Mouse (Mus musculus) left cerebral cortex, adult 18-20 months (tissue): ENCODE results near the gene Chaf1a. TPM values are rescaled to one million over a fixed set of nuclear protein-coding genes. Genes with fewer than 3 reads are reported as not detected.

Experiments
- DNase-seq, 2 experiments: peaks; one replicate each; pipeline ENCODE4 v3.0.0; 2021 to 2022; ENCODE audit warnings: low spot score in 2 of 2, mixed read lengths in 1 of 2
- long read RNA-seq, 2 experiments: library from polyadenylated mRNA; stranded (forward); transcript quantifications; one replicate each; pipeline ENCODE4 v2.0.0; 2021
- total RNA-seq, 2 experiments: library from RNA; stranded (reverse); gene quantifications; 2 replicates each; pipeline ENCODE4 v1.2.3; 2021

Chaf1a gene
- total RNA-seq, result 1 to 10 TPM; 1.9 to 2.7 TPM
- long read RNA-seq, experiment 1, full-length matches to known transcripts, result 1 of 2 reads
- long read RNA-seq, experiment 1, partial matches to known transcripts, result 0 of 2 reads
- long read RNA-seq, experiment 1, other reads (novel, unspliced or antisense), result 1 of 2 reads
- long read RNA-seq, experiment 2, full-length matches to known transcripts, result 3 of 4 reads
- long read RNA-seq, experiment 2, partial matches to known transcripts, result 0 of 4 reads
- long read RNA-seq, experiment 2, other reads (novel, unspliced or antisense), result 1 of 4 reads

DNA sequence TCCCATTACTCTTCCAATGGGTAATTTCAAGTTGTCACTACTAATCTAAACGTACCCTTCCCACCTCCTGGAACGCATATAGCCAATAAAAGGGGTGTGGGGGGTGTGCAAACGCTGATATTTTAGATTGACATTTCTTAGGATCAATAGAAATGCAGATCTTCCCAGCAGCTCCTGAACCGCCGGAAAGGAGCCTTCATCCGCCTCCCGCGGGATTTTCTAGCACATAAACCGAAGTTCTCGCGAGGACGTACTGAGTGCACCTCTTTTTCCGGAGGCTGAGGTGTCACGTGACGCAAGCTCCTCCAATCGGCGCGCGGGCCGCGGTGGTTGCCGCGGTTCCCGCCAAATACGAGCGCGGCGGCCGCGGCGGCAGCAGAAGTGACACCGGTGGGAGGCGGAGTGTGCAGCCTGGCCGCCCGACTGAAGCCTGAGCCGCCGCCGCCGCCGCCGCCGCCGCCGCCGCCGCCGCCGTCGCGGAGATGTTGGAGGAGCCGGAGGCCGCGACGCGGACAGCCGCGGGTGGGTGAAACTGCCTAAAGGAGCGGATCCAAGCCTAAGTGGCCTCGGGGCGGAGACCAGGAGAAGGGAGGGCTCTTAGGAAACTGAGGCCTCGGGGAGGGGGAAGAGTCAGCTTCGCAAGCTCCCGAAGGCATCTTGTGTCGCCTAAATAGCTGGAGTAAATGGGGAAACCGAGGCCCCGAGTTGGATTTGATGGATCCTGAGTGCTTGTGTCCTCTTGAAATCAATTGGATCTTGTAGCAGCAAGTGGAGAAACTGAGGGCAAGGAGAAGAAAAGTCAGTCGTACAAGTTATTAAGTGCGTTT is at the start of gene Chaf1a:
Gene Chaf1a (plus strand): TSS at position 410 of the 827 bp plus-strand sequence.
- DNase-seq, result peak; percentile 96 to 98

GRCm38 (mm10) chr17:55996007-55996406 is 44.2 kb upstream of the Chaf1a start:
- no peak for DNase-seq

- DNase-seq, result no peak
These were observed 40.3 kb upstream of the Chaf1a start for GRCm38 (mm10) chr17:55999794-56000499.

DNA sequence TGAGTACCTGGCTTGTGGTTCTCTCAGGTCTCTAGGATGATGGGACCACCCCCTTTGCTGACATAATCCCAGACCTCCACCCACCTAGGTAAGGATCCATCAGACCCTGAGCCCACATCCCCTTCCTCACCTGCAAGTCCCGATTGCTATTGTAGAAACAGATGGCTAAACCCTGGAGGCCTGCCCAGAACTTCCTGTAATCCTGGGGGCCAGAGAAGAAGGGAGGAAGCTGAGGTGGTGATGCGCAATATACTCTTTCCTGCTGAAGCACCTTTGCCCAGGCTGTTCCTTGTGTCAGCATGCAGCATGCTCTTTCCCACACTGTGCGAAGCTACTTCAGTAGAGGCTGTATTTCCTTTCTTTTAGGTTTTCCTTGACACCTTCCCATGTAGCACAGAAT is 37.2 kb upstream of the Chaf1a start:
- no peak for DNase-seq

GRCm38 (mm10) chr17:56005415-56006061 is 34.7 kb upstream of the Chaf1a start, which contains the start of the genes Stap2 and Mpnd:
Gene Stap2 (minus strand): TSS chr17:56005584.
Gene Mpnd (plus strand): TSS chr17:56005711.
- DNase-seq, result no peak

GRCm38 (mm10) chr17:56006956-56007355 is 33.3 kb upstream of the Chaf1a start:
- no peak for DNase-seq

DNA sequence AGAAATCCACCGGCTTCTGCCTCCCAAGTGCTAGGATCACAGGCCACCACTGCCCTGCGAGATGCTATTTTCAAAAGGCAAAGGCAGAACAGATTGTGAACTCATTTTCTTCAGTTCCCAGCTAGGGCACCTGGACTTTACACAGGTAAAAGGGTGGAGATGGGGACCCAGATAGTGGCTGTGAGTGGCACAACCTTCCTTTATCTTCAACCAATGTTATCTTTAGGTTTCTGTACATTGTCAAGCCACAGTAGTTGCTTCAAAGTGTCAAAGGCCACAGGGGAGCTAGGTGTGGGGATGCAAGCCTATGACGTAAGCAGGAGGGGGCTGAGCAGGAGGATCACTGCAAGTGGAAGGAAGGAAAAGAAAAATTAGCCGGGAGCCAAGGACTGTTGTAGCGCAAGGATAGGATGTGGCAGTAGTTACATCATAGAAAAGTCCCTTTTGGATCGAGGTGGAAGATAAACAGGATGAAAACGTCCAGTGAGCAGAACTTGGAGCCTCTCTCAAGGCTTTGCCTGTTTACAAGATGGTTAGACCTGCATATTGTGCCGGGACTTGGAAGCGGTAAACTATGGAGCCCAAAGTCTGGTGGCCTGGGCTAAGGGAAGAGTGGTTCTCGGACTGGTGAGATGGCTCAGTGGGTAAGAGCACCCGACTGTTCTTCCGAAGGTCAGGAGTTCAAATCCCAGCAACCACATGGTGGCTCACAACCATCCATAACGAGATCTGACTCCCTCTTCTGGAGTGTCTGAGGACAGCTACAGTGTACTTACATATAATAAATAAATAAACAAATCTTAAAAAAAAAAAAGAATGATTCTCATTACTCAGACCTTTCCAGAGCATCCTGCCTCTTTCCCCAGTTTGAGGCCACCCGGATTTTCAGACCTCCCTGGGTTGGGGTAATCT is 32.5 kb upstream of the Chaf1a start:
- DNase-seq, result no peak

DNA sequence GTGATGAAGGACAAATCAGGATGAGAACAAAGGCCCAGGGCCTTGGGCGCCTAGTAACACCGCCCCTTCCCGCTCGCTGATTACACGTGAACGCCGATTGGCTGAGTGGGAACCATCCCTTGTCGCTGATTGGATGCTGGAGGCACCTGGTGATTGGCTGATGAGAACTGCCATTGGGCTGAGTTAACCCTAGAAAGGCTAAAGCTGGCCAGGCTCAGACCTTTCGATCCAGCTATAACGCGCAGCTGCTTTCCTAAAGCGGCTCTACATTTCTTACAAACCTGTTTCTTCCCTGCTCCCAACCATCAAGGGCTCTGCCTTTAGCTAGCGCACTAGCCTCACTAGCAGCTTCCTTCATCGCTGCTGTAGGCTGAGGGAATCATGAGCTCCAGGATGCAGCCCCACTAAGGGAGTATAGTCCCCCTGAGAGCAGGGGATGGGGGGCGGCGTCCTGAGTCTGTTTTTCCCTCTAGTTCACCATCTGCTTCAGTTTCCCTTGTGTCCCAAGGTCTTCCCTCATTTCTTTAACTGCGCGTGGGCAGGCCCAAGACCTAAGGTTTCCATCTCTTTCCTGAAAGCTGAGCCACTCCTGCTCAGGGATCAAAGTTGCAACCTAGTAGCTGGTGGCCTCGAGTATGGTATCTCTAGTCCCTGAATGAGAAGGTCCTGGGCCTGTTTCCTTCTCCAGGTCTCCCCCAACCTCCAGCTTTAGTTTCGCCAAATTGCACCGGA is 31.7 kb upstream of the Chaf1a start:
- DNase-seq, result peak; percentile 94

DNA sequence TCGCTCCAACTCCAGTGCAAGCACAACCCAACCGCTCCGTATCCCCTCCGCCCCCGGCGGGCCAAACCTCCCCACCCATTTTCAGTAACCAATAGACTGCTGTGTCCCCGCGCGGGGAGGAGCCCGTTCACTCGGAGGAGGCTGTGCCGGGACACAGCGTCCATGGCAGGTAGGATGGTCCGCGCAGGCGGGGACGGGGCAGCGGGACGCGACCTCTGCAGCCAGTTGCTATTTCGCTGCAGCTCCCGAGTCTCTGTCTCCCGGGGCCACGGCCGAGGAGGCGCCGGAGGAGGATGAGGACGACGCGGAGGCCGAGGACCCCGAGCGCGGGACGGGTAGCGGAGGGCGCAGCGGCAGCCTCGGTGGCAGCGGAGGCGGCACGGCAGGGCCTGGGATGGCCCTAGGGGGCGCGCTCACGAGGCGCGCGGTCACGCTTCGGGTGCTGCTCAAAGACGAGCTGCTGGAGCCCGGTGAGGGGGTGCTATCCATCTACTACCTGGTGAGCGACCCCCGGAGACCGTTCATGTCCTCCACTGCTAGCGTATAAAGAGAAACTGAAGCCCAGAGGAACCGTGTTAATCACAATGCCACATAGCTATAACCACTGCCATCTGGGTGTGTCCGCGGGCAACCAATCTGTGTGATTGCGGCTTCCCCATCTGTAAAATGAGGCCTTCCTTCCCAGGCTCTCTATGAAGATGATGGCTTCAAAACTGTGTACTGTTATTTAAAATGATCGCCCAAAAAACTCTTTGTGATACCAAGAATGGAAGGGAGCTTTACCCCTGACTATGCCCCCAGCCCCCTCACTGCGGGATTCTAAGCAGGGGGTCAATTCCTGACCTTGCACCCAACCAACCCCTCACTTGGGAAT is 30.9 kb upstream of the Chaf1a start:
- DNase-seq, result peak; percentile 89 to 96

- no peak for DNase-seq
These were observed 30.3 kb upstream of the Chaf1a start for GRCm38 (mm10) chr17:56009962-56010240.

- no peak for DNase-seq
These were observed 30.0 kb upstream of the Chaf1a start for GRCm38 (mm10) chr17:56010255-56010654.

GRCm38 (mm10) chr17:56010681-56011080 is 29.6 kb upstream of the Chaf1a start:
- DNase-seq, result peak; percentile 69 to 83

DNA sequence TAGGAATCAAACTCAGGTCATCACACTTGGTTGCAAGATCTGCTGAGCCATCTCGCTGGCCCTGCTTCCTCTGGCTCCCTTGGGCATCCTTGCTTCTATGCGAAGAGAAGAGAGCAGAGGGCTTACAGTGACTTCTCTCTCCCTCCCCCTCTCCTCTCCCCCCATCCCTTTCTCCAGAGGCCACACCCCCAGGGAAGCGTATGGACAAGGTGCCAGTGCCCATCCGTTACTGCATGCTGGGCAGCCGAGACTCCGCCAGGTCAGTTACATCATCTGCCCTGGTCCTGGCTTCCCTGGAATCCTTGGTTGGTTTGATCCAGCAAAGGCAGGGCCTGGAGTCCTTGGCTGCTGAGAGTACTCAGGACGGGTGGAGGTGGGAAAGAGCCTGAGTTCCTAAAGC is 28.8 kb upstream of the Chaf1a start:
- no peak for DNase-seq

DNA sequence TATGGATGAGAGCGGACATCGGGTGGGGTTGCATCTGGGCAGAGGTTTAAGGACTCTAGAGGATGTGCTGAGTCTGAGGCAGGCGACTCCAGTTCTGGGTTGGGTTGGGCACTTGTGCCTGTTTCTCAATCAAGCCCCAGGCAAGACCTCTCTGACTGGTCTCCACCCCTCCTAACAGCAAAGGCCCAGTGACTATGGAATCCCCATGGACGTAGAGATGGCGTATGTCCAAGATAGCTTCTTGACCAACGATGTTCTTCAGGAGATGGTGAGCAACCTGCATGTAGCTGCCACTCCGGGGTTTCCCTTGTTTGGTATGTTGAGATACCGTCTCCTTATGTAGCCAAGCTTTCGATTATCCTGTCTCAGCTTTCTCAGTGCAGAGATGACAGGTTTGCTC is 24.9 kb upstream of the Chaf1a start:
- no peak for DNase-seq

DNA sequence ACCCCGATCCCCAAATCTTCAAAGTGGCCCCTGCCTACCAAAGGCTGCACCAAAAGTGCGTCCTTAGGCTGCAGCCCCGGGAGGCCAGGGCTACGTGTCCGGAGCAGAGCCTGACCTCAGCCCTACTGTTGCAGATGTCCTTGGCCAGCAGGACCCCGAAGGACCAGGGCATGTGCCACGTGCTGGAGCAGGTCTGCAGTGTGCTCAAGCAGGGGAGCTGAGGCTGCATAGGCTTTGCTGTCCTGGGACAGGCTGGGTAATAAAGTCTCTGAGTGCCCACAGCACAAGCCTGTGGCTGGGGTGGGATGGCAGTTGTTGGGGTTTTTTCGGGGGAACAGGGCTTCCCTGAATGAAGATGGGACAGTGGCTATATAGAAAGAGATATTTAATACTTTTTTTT is 23.9 kb upstream of the Chaf1a start:
- DNase-seq, result no peak

DNA sequence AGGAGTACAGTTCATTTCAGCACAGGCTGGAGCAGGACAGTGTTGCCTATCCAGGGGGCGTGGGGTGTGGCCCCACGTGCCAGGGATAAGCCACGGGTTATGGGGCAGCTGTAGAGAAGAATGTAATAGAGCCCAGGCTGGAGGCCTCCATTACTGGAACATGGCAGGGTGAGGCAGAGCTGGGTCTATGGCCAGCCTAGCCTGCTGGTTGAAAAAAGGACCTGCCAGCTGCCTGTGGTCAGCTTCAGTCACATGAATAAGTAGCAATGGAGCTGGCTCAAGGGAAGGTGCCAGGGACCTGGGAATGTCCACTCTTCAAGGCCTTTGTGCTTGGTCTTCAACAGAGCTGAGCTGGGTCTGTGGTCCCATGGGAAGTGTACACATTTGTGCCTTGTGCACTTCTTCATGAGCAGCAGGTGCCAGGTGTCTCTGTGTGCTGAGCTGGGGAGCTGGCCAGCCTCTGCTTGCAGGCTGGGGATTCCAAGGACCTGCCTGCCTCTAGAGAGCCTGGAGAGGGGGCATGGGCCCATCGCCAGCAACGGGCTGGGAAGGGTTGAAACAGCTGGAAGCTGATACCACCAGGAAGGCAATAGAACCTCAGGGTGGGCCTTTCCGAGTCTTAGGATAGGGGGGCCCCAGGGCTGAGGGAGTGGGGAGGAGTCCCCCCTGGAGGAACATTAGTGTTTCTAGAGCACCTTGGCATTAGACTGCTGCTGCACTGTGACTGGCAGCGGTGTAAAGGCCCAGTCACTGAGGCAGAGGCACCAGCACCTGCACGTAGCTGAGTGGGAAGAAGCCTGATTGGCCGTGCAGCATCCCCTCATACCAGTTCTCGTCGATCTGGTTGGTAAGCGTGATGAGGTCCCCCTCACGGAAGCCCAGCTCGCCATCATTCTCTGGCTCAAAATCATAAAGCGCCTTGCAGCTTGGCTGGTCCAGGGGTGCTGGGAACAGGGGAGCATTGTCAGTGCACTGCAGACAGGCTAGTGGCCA is 23.1 kb upstream of the Chaf1a start:
- no peak for DNase-seq

- DNase-seq, result no peak
These were observed 22.4 kb upstream of the Chaf1a start for GRCm38 (mm10) chr17:56017848-56018247.
